Mouse (Mus musculus) MEL (cell line): Measurements from ENCODE around the gene Golga2. TPM values are rescaled to one million over a fixed set of nuclear protein-coding genes. Genes with fewer than 3 reads are reported as not detected.
A peak's percentile ranks its signal among the peaks of the same experiment; 100 is the strongest.

ENCODE experiments used
- DNase-seq: peaks from one replicate; pipeline ENCODE4 v3.0.0; 2011; ENCODE audit warnings: low read depth, low spot score
- H3K27ac ChIP-seq: 2 replicates; pipeline ENCODE4 v1.5.1; 2012; ENCODE audit warnings: low read depth, mild to moderate bottlenecking, control low read depth, low read length, moderate library complexity; ENCODE audit not compliant: control insufficient read depth
- H3K27me3 ChIP-seq, 2 experiments: fragments of 150-350 bp in 1 of 2; sonication (generic) in 1 of 2; 2 replicates each; pipeline ENCODE4 v1.6.1; 2012; ENCODE audit warnings: low read length in 2 of 2, mild to moderate bottlenecking in 2 of 2, improper control_type of control experiment in 1 of 2, moderate library complexity in 1 of 2; ENCODE audit not compliant: insufficient read depth in 2 of 2, control insufficient read depth in 1 of 2
- H3K36me3 ChIP-seq, 2 experiments: 2 replicates each; pipeline ENCODE4 v1.6.1; 2012 to 2014; ENCODE audit warnings: low read length in 2 of 2, improper control_type of control experiment in 1 of 2, inconsistent platforms in 1 of 2, mild to moderate bottlenecking in 1 of 2; ENCODE audit not compliant: insufficient read depth in 2 of 2, control insufficient read depth in 1 of 2
- H3K4me1 ChIP-seq, 2 experiments: fragments of 150-350 bp in 1 of 2; sonication (generic) in 1 of 2; 2 replicates each; pipeline ENCODE4 v1.6.1; 2012; ENCODE audit warnings: low read length in 2 of 2, improper control_type of control experiment in 1 of 2, mild to moderate bottlenecking in 1 of 2; ENCODE audit not compliant: insufficient read depth in 2 of 2, control insufficient read depth in 1 of 2
- H3K4me3 ChIP-seq, 2 experiments: fragments of 150-350 bp in 1 of 2; sonication (generic) in 1 of 2; 2 replicates each; pipeline ENCODE4 v1.5.1; 2012; ENCODE audit warnings: low read depth in 2 of 2, low read length in 2 of 2, mild to moderate bottlenecking in 2 of 2, moderate library complexity in 2 of 2, control low read depth in 1 of 2, improper control_type of control experiment in 1 of 2; ENCODE audit not compliant: control insufficient read depth in 1 of 2, insufficient read depth in 1 of 2
- H3K79me2 ChIP-seq: 2 replicates; pipeline ENCODE4 v1.6.1; 2012; ENCODE audit warnings: mild to moderate bottlenecking, low read length, moderate library complexity; ENCODE audit not compliant: control insufficient read depth, poor library complexity, insufficient read depth
- H3K9ac ChIP-seq: 2 replicates; pipeline ENCODE4 v1.6.1; 2012; ENCODE audit warnings: low read depth, mild to moderate bottlenecking, control low read depth, low read length, moderate library complexity; ENCODE audit not compliant: control insufficient read depth, poor library complexity, severe bottlenecking
- H3K9me3 ChIP-seq: fragments of 150-350 bp; sonication (generic); replicated peaks from 2 replicates; pipeline ENCODE4 v1.6.1; 2012; ENCODE audit warnings: mild to moderate bottlenecking, low read length, improper control_type of control experiment, moderate library complexity; ENCODE audit not compliant: insufficient read depth
- BHLHE40 ChIP-seq: IDR thresholded peaks from 2 replicates; pipeline ENCODE4 v1.6.1; 2012; ENCODE audit warnings: low read depth, mild to moderate bottlenecking, inconsistent platforms, low read length, improper control_type of control experiment, borderline replicate concordance
- CHD1 ChIP-seq: IDR thresholded peaks from 2 replicates; pipeline ENCODE4 v1.6.1; 2012; ENCODE audit warnings: low read depth, mild to moderate bottlenecking, inconsistent platforms, low read length, improper control_type of control experiment
- CTCF ChIP-seq, 3 experiments: IDR thresholded peaks in 2 of 3; conservative IDR thresholded peaks in 1 of 3; 2 replicates each; pipeline ENCODE4 v1.5.1; 2011 to 2012; ENCODE audit warnings: low read length in 3 of 3, low read depth in 2 of 3, mild to moderate bottlenecking in 2 of 3, improper control_type of control experiment in 1 of 3, inconsistent platforms in 1 of 3, mixed read lengths in 1 of 3, moderate library complexity in 1 of 3; ENCODE audit not compliant: control insufficient read depth in 1 of 3, insufficient read depth in 1 of 3, poor library complexity in 1 of 3, severe bottlenecking in 1 of 3
- ELF1 ChIP-seq: IDR thresholded peaks from 2 replicates; pipeline ENCODE4 v1.6.1; 2014; ENCODE audit warnings: low read depth, mild to moderate bottlenecking, inconsistent platforms, low read length, improper control_type of control experiment, moderate library complexity
- EP300 ChIP-seq, 2 experiments: IDR thresholded peaks; 2 replicates each; pipeline ENCODE4 v1.6.1; 2011; ENCODE audit warnings: improper control_type of control experiment in 2 of 2, low read length in 2 of 2, low read depth in 1 of 2, mild to moderate bottlenecking in 1 of 2
- GABPA ChIP-seq: IDR thresholded peaks from 2 replicates; pipeline ENCODE4 v1.6.1; 2012; ENCODE audit warnings: low read depth, mild to moderate bottlenecking, inconsistent platforms, low read length, improper control_type of control experiment, moderate library complexity
- HCFC1 ChIP-seq: IDR thresholded peaks from 2 replicates; pipeline ENCODE4 v1.6.1; 2012; ENCODE audit warnings: low read depth, mild to moderate bottlenecking, inconsistent platforms, low read length, improper control_type of control experiment, moderate library complexity
- JUND ChIP-seq: IDR thresholded peaks from 2 replicates; pipeline ENCODE4 v1.6.1; 2011; ENCODE audit warnings: low read depth, mild to moderate bottlenecking, improper control_type of control experiment, low read length
- MAX ChIP-seq: IDR thresholded peaks from 2 replicates; pipeline ENCODE4 v1.6.1; 2011; ENCODE audit warnings: low read length, improper control_type of control experiment
- MAZ ChIP-seq: IDR thresholded peaks from 2 replicates; pipeline ENCODE4 v1.6.1; 2012; ENCODE audit warnings: low read depth, mild to moderate bottlenecking, inconsistent platforms, low read length, improper control_type of control experiment
- MEF2A ChIP-seq: IDR thresholded peaks from 2 replicates; pipeline ENCODE4 v1.6.1; 2014; ENCODE audit warnings: low read depth, mild to moderate bottlenecking, inconsistent platforms, low read length, improper control_type of control experiment; ENCODE audit not compliant: poor library complexity, insufficient replicate concordance, severe bottlenecking; ENCODE audit errors: extremely low read depth
- MXI1 ChIP-seq: IDR thresholded peaks from 2 replicates; pipeline ENCODE4 v1.6.1; 2011; ENCODE audit warnings: mild to moderate bottlenecking, low read depth, low read length, improper control_type of control experiment
- MYC ChIP-seq: IDR thresholded peaks from 2 replicates; pipeline ENCODE4 v1.6.1; 2011; ENCODE audit warnings: low read depth, mild to moderate bottlenecking, low read length, improper control_type of control experiment, moderate library complexity
- NELFE ChIP-seq: IDR thresholded peaks from 2 replicates; pipeline ENCODE4 v1.6.1; 2011; ENCODE audit warnings: low read depth, low read length, improper control_type of control experiment
- NRF1 ChIP-seq: IDR thresholded peaks from 2 replicates; pipeline ENCODE4 v1.6.1; 2014; ENCODE audit warnings: low read depth, mild to moderate bottlenecking, inconsistent platforms, low read length, improper control_type of control experiment, moderate library complexity; ENCODE audit not compliant: poor library complexity, insufficient read depth, severe bottlenecking
- POLR2A ChIP-seq, 2 experiments: IDR thresholded peaks; 2 replicates each; pipeline ENCODE4 v1.6.1; 2011 to 2012; ENCODE audit warnings: low read length in 2 of 2, mild to moderate bottlenecking in 2 of 2, control low read depth in 1 of 2, improper control_type of control experiment in 1 of 2, low read depth in 1 of 2, moderate library complexity in 1 of 2; ENCODE audit not compliant: control insufficient read depth in 1 of 2, insufficient read depth in 1 of 2, poor library complexity in 1 of 2
- POLR2AphosphoS2 ChIP-seq: IDR thresholded peaks from 2 replicates; pipeline ENCODE4 v1.6.1; 2011; ENCODE audit warnings: low read length, improper control_type of control experiment
- RAD21 ChIP-seq: IDR thresholded peaks from 2 replicates; pipeline ENCODE4 v1.6.1; 2011; ENCODE audit warnings: mild to moderate bottlenecking, low read depth, low read length, improper control_type of control experiment
- SIN3A ChIP-seq: IDR thresholded peaks from 2 replicates; pipeline ENCODE4 v1.6.1; 2012; ENCODE audit warnings: low read length, improper control_type of control experiment, inconsistent platforms
- SMC3 ChIP-seq: IDR thresholded peaks from 2 replicates; pipeline ENCODE4 v1.6.1; 2011; ENCODE audit warnings: low read depth, low read length, improper control_type of control experiment
- TAL1 ChIP-seq: IDR thresholded peaks from 2 replicates; pipeline ENCODE4 v1.6.1; 2012; ENCODE audit warnings: mild to moderate bottlenecking, inconsistent platforms, low read length, moderate library complexity, mixed read lengths
- TBP ChIP-seq: IDR thresholded peaks from 2 replicates; pipeline ENCODE4 v1.8.0; 2011; ENCODE audit warnings: low read depth, low read length, improper control_type of control experiment
- TCF12 ChIP-seq: IDR thresholded peaks from 2 replicates; pipeline ENCODE4 v1.6.1; 2014; ENCODE audit warnings: low read depth, mild to moderate bottlenecking, inconsistent platforms, low read length, improper control_type of control experiment, moderate library complexity
- ZMIZ1 ChIP-seq: IDR thresholded peaks from 2 replicates; pipeline ENCODE4 v1.6.1; 2012; ENCODE audit warnings: low read depth, mild to moderate bottlenecking, inconsistent platforms, low read length, improper control_type of control experiment, moderate library complexity
- polyA plus RNA-seq, 2 experiments: library from polyadenylated mRNA; stranded (reverse) in 1 of 2; unstranded in 1 of 2; fragments of >175 nt in 1 of 2; fragments of >200 nt in 1 of 2; gene quantifications; 2 replicates each; pipeline versions ENCODE4 v1.2.1 to v1.2.4; 2012; ENCODE audit warnings: low replicate concordance in 2 of 2, low read depth in 1 of 2; ENCODE audit not compliant: insufficient read length in 2 of 2, insufficient read depth in 1 of 2, missing spikeins in 1 of 2
- total RNA-seq: library from RNA; depleted of rRNA; stranded (reverse); fragments of 300-350 nt; gene quantifications from 2 replicates; pipeline ENCODE4 v1.2.3, GENCODE M21; 2012

The Golga2 gene
- total and polyA plus RNA-seq, 3 experiments, result 20.3 to 38.6 TPM; not detected in 1

DNA sequence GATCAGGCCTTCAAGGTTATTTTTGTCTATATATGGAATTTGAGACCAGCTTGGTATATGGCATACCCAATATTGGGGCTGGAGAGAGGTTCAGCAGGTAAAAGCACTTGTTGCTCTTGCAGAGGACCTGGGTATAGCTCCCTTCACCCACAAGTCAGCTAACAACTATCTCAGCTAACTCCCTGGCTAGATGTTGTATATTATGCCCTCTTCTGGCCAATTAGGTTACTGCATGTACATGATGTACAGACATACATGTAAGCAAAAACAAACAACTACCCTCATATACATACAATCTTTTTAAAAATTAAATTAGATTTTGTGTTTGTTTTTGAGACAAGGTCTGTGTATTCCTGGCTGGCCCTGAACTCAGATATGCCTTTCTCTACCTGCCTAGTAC lies 2.4 kb downstream of the Golga2 start:
- TF ChIP-seq HCFC1 (peak; percentile 45; the same call in 1 of the 2 replicates), SIN3A (no peak), CTCF (IDR thresholded peaks at IDR 0.05 in 2 of 3, conservative IDR thresholded peaks at IDR 0.05 in 1 of 3; ENCODE audit: control insufficient read depth in 1 of 3, insufficient read depth in 1 of 3, low read depth in 2 of 3, low read length in 3 of 3, poor library complexity in 1 of 3, severe bottlenecking in 1 of 3) (peak; percentile 26 to 75 (median 71); a peak in 5 of 6 replicates), MYC (0 out of 2 replicates have a peak, but pooled peaks have one; percentile 50), MAZ (0 out of 2 replicates have a peak, but pooled peaks have one; percentile 22), RAD21 (peak; percentile 42), TCF12 (no peak), CHD1 (no peak), SMC3 (peak; percentile 70), ZMIZ1 (no peak), NRF1 (no peak)
- TF ChIP-seq, all 39 proteins: peak for 6
- Histone ChIP-seq H3K9ac (no peak overlapping the region; the same call in 1 of the 2 replicates), H3K36me3 (peaks cover 3 to 21% of the 10 kb centered on the region in 2 experiments), H3K27me3 (no peaks in the 10 kb centered on the region), H3K4me3 (peak overlapping the region; percentile 95 to 96), H3K9me3 (no peaks in the 10 kb centered on the region), H3K27ac (no peak overlapping the region), H3K79me2 (peaks cover 35% of the 10 kb centered on the region), H3K4me1 (peaks cover 3 to 15% of the 10 kb centered on the region in 2 experiments)
- DNase-seq, result peak; percentile 91

DNA sequence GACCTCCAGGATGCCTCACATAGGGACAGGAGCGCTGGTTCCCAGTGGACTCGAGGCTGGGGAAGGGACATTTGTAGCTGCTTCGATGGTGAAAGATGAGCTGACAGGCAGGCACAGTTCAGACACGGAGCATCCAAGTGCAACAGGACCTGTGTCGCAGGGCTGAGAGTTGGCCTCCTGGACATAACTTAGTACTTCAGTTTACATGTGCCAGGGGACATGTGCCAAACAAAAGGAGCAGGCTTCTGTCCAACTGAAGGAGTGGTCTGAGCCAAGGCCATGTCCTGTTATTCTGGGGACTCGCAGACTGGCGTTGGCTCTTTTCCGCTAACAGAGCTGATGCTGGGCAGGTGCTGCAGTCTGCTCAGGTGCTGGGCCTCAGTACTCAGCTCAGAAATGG lies 7.2 kb downstream of the Golga2 start:
- Histone ChIP-seq H3K4me3 (no peak overlapping the region), H3K9ac (no peak overlapping the region)
- DNase-seq, result no peak
- TF ChIP-seq JUND (no peak), TBP (no peak), POLR2AphosphoS2 (no peak), MYC (no peak), SIN3A (no peak)
- TF ChIP-seq, all 39 proteins: peak for 0
- H3K27me3 ChIP-seq, result no peaks in the 10 kb centered on the region
- peaks cover 7% of the 10 kb centered on the region for H3K79me2 ChIP-seq
- no peaks in the 10 kb centered on the region for H3K9me3 ChIP-seq
- peaks cover 0 to 7% of the 10 kb centered on the region in 2 experiments; a peak in 3 of 4 replicates for H3K36me3 ChIP-seq
- no peak overlapping the region for H3K27ac ChIP-seq
- peaks cover 0 to 6% of the 10 kb centered on the region in 2 experiments; a peak in 2 of 4 replicates for H3K4me1 ChIP-seq

DNA sequence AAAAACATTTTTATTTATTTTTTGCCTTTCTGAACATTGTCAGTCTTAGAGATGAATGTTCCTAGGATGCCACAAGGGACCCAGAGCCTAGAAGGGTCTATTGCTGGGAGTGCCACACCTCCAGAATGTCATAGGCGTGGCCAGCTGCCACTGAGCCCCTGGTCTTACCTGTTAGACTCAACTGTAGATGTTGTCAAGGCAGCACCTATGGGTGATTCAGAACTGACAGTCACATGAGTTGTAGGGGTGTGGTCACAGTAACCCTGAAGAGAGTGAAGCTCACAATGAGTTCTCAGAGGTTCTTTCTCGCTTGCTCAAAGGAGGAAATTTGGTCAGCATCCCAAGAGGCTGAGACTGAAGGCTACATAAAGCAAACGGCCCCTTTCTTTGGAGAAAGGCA lies 8.1 kb downstream of the Golga2 start:
- TF ChIP-seq GABPA (no peak), MEF2A (no peak), NELFE (no peak), SIN3A (no peak), ELF1 (no peak), MAX (no peak), BHLHE40 (no peak), POLR2AphosphoS2 (no peak), MXI1 (no peak), NRF1 (no peak), TAL1 (no peak), CTCF (IDR thresholded peaks at IDR 0.05 in 2 of 3, conservative IDR thresholded peaks at IDR 0.05 in 1 of 3; ENCODE audit: control insufficient read depth in 1 of 3, insufficient read depth in 1 of 3, low read depth in 2 of 3, low read length in 3 of 3, poor library complexity in 1 of 3, severe bottlenecking in 1 of 3) (no peak), TCF12 (no peak), MAZ (no peak), POLR2A (IDR thresholded peaks at IDR 0.05; ENCODE audit: control insufficient read depth in 1 of 2, insufficient read depth in 1 of 2, low read depth in 1 of 2, low read length in 2 of 2, poor library complexity in 1 of 2) (no peak), HCFC1 (no peak), EP300 (IDR thresholded peaks at IDR 0.05; ENCODE audit: low read depth in 1 of 2, low read length in 2 of 2) (no peak)
- no peaks in the 10 kb centered on the region for H3K9me3 ChIP-seq
- H3K4me3 ChIP-seq, result no peak overlapping the region
- no peak for DNase-seq
- H3K27ac ChIP-seq, result no peak overlapping the region
- H3K27me3 ChIP-seq, result no peaks in the 10 kb centered on the region
- peaks cover 0 to 4% of the 10 kb centered on the region in 2 experiments; a peak in 1 of 4 replicates for H3K4me1 ChIP-seq
- peaks cover 0 to 6% of the 10 kb centered on the region in 2 experiments; a peak in 2 of 4 replicates for H3K36me3 ChIP-seq
- peaks cover 3% of the 10 kb centered on the region for H3K79me2 ChIP-seq
- no peak overlapping the region for H3K9ac ChIP-seq
